Mouse (Mus musculus) lung, postnatal 4 days (tissue): Measurements from ENCODE around the gene Clic4.
A peak's percentile ranks its signal among the peaks of the same experiment; 100 is the strongest.

Source experiments
- DNase-seq, 2 experiments: peaks; one replicate each; pipeline ENCODE4 v3.0.0; 2021

Gene Clic4

DNA sequence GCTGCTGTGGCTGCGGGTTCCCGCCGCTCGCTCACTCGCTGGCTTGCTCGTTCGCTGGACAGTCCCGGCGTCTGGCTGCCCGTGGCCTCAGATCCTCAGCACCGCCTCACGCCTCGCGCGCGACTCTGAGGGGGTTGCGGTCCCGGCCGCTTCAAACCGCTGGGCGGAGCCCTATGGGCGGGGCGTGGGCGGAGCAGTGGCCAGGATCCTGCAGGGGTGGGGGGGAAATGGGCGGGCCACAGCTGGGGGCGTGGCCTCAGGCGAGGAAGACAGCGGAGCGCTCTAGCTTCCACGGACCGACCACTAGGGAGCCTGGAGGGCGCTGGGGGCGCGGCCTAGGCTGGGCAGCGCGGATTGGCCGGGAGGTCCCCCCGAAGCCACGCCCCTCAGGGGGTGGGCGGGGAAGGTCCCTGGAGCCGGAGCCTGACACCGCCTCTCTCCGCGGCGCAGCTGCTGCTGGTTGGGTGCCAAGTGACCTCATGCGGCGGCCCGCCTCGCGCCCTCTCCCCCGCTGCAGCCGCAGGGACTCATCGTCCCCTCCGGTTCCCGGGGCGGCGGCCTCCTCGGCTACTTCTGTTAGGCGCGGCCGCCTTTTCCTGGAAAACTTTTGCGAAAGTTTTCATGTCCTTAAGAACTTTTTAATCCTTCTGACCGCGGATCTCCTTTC, at the start of gene Clic4:
Gene Clic4 (minus strand): TSS at position 175 of the 667 bp plus-strand sequence.
- peak; percentile 100 for DNase-seq

DNA sequence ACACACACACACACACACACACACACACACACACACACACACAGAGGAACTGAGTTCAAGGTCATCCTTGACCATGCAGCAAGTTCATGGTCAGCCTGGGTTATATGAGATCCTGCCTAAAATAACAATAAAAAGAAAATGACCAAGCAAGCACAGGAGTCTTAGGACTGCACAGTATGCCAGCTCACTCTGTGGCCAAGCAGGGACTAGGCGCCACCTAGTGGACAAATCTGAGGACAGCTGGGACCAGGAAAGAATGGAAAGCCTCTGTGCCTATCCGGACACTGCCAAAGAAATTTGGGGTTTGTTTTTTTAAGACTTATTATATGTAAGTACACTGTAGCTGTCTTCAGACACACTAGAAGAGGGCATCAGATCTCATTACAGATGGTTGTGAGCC, 45.4 kb upstream of the Clic4 start:
- peak; percentile 72 to 83 for DNase-seq

DNA sequence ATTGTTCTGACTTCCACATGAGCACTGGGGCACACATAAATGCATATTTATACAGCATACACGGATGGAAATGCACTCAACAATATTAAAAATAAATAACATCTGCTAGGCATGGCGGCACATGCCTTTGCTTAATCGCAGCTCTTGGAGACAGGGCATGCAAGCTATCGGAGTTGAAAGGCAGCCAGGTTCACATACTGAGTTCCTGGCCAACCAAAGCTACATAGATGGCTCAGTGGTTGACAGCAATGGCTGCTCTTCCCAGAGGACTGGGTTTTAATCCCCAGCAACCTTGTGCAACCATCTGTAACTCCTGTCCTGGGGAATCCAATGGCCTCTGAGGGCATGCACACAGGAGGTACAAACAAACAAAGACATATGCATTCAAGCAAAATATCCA, 44.9 kb upstream of the Clic4 start:
- no peak for DNase-seq

DNA sequence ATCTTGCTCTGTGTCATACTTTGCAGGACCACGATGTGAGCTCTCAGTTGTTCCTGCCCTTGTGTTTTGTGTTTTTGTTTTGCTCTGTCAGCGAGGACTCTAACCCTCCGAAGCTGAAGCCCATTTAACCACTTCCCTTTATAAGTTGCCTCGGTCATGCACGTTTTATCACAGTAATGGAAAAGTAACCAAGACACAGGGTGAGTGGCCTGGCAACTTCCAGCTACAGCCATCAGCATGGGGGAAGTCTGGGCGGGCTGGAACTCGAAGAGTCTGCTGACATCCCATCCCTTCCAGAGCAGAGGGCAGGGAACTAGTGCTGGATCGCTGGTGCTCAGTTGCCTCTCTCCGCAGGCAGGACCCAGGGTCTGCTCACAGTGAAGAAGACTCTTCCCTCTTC, 42.7 kb upstream of the Clic4 start:
- no peak for DNase-seq

DNA sequence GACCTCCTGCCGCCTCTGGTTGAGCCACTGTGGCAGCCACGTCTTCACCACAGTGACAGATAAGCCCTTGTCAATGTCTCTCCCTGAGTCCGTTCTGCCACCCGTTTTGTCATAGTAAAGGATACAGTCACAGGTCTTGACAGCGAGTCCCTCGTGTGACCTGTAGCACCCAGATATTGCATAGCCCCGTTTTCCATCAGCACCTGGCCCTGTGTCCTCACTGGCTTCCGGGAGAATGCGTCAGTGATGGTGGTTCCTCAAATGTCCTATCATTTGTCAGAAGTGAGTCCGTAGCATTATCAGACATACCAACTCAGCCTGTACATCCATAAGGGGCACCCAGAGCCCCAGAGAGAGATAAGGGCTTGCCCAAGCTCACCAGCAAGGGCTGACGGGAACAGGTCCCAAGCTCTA, 41.8 kb upstream of the Clic4 start:
- no peak for DNase-seq

DNA sequence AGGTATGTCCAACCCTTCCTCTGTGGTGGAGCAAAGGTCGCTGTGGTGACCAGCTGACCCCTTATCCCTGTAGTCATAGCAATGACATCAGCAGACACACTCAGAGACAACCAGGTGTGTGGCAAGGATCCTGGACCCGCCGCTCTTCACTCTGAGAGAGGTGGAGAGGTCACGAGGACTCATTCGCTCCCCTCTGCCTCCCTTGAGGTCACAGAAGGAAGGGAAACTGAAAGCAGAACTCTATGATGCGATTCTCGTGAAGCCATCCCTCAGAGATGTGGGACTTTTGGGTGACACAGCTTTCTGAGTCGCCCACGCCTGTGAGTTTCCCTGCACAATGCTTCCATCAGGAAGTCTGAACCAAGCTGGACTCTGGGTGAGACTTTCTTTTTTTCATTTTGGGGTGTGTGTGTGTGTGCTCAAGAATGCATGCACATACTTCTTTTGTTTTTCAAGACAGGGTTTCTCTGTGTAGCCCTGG, 41.2 kb upstream of the Clic4 start:
- DNase-seq = peak; percentile 42 to 55

DNA sequence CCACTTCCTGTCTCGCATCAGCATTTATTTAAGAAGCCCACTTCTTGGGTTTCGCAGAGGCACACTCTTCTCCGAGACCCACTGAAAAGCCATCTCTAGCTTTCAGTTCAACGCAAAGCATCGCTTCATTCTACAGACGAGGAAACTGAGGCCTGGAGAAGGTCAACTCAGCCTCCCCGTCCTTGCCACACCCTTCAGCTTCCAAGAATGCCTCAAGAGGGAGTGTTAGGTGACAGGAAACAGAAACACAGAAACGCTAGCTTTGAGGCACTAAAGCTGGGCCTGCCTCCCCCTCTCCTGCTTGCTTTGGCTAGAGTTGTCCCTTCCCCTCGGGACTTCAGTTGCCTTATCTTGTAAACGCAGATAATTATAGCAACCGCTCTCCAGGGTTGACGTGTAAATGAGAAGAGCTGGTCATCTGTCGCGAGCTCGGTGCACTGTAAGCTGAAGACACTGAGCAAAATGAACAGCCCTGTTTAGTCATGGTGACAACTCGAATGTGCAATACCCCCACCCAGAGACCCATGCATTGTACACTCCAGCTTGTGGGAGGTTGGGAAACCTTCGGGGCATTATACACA, 40.6 kb upstream of the Clic4 start:
- peak; percentile 65 to 79 for DNase-seq

DNA sequence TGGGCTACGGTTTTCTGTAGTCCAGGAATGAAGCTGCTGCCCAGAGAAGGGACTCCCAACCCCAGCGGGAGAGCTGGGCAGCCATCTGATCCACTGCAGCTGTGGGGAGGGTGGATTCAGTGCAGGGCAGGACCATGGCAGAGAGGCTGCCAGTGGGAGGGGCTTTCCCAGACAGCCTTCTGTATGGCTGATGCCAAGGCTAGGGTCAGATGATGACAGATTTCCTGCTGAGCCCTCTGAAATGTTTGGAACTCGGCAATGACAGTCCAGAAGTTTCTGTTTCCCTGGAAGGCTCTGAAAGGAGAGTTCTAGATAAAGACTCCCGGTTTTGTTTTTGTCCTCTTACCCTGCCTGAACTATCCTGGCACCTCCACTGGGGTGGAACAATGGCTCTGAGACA, 40.1 kb upstream of the Clic4 start:
- peak; percentile 86 to 94 for DNase-seq

DNA sequence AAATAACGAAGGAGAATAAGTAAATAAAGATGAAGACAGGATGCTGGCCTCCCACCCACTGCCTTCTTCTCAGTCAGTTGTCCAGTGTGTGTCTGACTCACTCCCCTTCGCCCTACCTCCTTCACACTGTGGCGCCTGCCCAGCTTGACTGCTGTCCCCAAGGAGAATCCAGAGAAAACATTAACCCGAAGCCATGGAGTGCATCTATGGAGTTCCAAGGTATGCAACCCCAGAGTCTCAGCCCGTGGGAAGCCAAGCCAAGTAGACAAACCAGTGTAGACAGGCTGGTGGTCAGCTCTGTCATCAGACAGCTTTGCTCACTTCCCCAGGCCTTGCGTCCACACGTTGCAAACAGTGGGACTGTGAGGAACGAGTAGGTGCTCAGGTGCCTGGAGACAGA, 37.8 kb upstream of the Clic4 start:
- no peak for DNase-seq

DNA sequence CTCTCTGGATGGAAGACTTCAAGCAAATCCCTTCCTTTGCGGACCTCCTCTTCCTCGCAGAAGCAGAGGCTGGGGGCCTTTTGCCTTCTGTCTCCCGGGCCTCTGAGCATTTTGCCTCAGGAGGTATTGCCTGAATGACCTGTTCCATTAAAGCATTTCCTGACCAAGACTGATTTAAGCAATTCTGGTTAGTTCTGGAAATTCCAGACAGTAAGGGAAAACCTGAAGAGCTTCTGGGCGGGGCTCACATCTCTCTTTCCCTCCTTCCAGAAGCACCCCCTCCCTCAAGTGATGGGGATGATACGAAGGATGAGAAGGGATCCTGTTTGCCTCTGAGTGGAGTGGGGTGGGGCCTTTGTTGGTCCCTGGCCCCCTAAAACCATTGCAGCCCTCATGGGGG, 37.1 kb upstream of the Clic4 start:
- DNase-seq = no peak

DNA sequence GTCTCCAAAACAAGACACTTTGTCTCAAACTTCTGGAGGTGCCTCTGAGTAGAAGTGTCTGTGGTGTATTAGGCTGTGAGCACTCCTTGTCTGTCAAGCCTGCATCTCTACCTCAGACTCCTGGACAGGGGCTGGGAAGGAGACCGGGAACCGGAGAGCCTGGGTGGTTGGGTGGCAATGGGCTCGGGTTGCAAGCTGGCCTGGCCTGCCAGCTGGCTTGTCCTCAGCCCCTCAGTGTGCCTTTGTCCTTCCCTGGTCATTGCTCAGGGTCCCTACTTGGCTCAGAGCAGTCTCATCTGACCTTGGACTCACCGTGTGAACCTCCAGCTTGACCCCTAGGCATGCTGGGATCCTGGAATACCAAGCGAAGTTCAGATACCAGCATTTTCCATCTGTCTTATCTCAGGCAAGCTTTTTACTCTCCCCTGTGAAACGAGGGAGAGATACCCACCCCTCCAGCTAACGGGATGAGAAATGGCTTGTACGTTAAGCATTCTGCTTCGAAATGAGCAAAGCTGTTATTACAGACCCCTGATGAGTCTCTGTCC, 36.6 kb upstream of the Clic4 start:
- DNase-seq = no peak

DNA sequence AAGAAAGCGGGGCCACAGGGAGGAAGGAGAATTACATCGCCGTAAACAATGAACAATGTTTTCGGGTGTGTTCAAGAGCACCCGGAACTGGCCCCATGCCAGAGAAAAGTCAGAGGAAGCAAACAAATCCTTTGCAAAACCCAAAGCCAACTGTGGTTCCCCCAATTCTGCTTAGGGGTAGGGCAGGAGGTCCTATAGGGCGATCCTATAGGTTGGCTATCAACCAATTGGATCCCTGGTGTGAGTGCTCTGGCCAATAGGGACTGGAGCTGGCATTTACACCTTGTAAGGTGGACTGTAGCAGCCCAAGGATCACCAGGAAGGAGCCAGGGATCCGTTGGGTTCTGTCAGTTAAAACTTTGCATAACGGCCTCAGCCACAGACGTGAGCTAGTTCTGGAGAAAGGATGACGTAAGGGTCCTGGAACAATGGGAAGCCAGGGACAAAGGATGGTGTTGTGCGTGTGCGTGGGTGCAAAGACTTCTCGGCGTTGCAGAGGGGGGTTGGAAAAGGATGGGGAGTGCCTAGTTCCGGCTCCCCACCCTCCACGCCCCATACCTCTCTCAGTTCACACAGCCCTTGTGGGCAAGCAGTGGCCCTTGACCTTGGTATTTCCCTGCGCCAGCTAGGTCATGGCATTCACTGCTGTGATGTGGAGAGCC, 34.5 kb upstream of the Clic4 start:
- DNase-seq = peak; percentile 71 to 78

DNA sequence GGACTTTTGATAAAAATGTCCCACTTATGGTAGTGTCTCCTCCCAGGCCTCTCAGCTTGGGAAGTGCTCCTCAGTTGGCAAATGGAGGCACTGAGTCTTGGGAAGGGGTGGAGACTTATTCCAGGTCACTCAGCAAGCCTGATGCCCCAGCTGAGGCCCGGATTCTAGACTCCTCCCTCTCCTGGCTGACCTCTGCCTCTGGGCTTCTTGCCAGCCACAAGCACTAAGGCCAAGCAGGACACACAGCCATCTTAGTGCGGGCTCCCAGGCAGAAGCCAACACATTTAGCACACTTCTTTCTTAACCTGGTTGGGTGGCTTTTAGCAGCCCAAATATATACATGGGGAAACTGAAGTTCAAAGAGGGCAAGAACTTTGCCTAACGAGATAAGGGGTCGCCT, 33.9 kb upstream of the Clic4 start:
- DNase-seq = peak; percentile 72 to 82

DNA sequence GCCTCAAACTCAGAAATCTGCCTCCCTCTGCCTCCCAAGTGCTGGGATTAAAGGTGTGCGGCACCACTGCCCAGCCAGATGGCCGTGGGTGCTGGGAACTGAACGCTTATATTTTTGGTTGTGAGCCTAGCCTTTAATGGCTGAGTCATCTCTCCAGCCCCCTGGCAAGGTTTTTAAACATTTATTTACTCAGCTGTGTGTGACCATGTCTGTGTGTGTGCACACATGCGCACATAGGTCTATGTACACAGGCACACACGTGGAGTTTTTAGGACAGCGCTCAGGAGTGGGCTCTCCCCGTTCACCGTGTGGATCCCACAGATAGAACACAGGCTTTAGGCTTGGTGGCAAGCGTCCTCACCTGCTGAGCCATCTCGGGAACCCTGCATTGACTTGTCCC, 29.6 kb upstream of the Clic4 start:
- no peak for DNase-seq

DNA sequence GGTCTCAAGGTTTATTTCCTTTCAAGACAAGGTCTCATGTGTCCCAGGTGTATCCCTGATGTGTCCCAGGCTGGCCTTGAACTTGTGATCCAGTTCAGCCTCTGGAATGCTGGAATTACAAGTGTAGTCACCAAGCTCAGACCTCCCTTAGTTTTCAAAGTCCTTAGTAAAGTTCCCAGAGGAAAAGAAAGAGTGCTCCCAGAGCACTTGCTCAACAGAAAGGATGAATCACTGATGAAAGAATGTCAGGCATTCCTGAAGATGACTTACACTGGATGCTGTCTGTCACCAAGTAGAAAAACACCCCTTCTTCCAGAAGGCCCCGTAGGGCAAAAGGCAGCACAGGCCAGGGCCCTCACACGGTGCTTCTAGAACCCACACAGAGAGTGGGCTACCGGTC, 28.6 kb upstream of the Clic4 start:
- no peak for DNase-seq

DNA sequence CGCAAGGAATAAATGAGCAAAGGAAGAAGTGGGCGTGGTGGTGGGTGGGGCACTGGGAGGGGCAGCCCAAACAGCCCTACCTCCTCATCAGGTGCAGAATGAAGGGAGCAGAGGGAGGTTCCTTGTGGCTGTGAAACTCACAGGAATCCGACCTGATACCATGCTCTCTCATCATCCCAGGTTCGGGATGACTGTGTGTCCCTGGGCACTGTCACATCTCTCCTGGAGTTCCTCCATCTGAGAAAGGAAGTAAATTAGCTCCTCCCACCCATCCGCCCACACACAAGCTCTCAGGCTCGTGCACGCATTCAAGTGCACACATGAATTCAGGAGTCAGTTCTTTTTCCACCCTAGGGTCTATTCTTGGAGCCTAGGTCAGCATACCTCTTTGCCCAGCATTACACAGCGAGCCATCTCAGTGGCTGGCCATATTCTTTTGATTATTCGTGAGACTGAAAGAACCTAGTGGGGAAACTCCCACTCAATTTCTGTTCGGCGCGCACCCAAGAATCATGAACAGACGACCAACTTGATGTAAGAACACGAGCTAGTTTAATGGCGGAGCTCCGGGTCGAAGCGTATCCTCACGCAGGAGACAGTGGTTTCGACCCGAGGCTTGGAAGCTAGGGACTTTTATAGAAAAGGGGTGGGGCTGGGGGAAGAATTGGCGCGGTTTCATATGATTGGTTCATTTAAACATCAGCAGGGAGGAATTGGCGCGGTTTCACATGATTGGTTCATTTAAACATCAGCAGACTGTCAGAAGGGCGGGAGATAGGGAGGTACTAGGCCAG, 27.8 kb upstream of the Clic4 start:
- peak in 1 of 2 experiments; percentile 48 for DNase-seq

DNA sequence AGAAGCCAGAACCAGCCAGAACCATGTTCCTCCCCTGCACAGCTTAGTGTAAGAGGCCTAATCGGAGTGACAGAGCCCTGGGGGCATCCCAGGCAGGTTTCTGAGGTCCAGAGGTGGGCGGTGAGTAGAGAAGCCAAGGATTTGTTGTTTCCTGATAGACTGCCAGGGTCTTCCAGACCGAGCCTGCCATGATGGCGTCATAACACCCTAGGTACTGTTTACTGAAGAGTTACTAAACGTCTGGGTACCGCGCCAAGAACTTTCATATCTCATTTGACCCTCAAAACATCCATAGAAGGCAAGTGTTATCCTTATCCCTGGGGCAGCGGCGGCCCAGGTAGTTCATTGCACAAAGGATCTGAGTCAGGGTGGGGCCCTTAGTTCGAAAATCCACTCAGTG, 26.1 kb upstream of the Clic4 start:
- DNase-seq = no peak

DNA sequence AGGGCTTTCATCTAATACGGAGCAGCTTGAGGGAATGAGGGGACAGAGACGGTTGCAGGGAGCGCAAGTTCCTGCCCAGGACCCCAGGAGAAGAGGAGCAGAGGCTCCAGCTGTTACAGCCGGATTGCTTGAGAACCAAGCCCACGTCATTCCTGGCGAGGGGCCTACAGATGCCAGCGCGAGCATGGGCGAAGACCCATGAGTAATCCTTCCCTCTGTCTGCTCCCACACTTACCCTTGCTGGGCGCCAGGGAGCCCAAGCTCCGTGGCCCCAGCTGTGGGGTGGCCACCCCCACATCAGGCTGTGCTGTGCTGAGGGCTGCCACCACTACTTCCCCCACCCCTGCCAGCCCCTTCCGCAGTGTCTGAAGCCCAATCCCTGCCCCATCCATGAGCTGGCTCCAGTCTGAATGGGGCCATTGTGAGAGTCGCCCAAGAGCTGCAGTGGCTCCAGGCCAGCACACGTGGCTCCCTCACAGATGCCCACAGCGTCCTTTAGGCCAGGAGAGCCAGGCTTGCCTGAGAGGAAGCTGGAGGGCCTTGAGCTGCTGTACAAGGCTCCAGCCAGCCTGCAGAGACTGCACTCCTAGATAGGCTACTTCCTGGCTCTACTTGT, 25.4 kb upstream of the Clic4 start:
- peak; percentile 57 to 80 for DNase-seq

DNA sequence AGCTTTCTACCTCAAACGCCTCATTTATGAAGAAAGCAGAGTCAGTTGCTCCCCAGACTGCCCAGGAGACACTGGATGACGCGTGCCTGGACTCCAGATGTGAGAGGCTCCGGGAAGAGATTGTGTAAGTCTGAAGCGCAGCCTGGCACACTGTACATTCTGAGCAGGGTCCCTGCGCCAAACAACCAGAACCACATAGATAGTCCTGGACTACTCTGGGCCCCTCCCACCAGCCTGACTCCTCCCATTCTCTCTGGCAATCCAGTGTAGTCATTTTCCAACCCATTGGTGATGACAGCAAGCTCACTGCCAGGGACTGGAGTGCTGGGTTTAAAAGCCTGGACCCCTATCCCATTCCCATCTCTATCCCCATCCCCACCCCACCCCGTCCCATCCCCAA, 24.5 kb upstream of the Clic4 start:
- no peak for DNase-seq

DNA sequence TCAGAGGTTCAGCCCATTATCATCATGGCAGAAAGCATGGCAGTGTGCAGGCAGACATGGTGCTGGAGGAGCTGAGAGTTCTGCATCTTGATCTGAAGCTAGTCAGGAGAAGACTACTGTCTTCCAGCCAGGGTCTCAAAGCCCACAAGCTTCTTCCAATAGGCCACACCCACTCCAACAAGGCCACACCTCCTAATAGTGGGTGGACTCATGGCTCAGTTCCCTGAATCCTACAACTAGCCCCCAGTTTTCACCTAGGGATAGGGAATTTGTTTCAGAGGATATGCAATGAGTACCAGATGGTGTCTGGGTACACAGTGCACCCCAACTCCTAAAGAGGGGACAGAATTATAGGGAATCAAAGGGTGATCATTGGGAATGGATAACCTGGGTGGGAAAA, 24.0 kb upstream of the Clic4 start:
- DNase-seq = no peak

DNA sequence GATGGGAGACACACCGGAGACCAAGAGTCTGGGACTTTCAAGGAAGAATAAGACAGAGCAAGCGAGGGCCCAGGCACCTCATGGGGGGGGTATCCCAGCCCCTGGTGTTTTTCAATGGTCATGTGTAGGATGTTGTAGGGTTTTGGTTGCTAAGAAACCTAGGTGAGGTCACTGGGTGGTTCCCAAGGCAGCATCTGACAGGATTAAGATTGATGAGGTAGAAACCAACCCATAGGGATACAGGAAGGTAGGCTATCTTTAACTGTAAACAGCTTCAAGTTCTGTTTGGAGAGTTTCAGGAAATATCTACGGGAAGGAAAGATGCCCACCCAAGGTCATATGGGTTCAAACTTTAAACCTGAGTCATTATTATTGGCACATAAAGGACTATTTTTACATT, 21.2 kb upstream of the Clic4 start:
- DNase-seq = no peak

DNA sequence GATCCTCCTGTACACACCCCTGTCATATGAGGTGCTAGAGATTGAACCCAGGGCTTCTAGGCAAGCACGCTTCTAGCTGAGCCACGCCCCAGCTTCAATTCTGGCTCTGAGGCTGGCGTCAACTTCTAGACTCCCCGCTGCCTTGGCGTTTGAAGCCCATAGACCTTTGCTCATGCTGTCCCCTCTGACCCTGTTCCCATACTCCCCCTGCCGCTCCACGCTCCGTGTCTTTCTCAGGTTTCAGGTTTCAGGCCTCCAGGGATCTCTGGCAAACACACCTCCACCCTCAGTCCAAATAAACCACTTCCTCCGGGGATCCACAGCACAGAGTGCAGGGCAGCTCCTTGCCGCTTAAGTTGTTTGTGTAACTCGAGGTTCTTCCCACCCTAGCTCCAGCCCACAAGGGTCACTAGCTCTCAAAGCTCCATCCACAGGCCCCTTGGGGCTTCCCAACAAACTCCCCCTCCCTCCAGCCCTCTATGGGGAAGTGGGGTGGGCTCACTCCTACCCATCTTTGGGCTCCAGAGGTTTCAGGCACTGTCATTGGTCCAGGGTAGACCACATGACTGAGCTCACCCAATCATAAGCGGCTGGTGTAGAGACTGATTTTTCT, 20.0 kb upstream of the Clic4 start:
- peak; percentile 62 to 70 for DNase-seq
